Mouse (Mus musculus) spleen, postnatal 10 days (tissue): ENCODE measurements around the gene Mef2a.

ENCODE experiments used
- DNase-seq, 2 experiments: peaks; one replicate each; pipeline ENCODE4 v3.0.0; 2021 to 2022; ENCODE audit warnings: low spot score in 2 of 2

The Mef2a gene

DNA sequence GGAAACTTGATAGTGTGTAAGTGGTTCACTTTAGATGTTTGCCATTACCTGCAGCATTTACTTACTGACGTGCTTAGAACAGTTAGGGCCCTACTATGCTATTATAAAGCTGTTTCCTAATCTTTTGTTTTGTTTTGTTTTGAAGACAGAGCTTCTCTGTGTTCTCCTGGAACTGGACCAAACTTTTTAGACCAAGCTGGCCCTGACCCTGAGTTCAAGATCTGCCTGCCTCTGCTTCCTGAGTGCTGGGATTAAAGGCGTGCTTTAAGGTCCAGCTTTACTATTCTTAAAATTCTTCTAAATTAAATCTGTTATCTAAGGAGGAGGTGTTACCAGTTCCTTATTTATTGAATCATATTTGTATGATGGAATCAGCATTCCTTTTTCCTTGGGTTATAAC is 126.6 kb downstream of the Mef2a start:
- no peak for DNase-seq

DNA sequence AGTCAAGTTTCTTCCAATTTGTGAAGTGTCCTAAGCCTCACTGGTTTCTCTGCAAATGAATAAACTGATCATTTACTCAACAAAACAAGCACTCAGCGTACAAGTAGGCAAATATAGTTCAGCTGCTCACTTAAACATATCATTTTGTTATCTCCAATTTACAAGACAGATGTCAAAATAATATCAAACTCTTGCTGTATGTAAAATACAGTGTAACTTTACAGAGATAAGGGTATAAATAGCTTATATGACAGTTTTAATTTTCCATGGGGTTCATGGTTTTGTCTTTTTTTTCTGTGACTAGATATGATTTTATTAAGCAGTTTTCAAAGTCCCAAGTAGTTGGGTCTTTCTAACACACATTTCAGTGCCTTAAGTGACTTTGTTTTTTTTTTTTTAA is 127.4 kb downstream of the Mef2a start:
- DNase-seq: no peak

DNA sequence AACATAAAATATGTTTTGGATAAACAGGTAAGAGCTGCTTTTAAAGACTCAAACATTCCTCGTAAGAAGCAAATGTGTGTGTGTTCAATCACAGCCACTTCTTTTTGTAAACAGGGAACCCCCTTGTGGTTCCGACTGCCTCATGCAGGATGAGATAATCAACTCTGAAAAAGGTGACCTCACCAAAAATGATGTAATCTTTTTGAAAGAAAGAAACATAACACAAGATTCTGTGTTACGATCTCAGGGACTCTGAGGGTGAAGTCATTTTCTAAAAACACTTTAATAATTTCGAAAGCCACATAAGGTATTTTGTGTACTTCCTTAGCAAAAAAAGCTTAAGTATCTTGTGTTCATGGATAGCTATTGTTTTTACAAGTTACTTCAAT is 128.8 kb downstream of the Mef2a start:
- no peak for DNase-seq

DNA sequence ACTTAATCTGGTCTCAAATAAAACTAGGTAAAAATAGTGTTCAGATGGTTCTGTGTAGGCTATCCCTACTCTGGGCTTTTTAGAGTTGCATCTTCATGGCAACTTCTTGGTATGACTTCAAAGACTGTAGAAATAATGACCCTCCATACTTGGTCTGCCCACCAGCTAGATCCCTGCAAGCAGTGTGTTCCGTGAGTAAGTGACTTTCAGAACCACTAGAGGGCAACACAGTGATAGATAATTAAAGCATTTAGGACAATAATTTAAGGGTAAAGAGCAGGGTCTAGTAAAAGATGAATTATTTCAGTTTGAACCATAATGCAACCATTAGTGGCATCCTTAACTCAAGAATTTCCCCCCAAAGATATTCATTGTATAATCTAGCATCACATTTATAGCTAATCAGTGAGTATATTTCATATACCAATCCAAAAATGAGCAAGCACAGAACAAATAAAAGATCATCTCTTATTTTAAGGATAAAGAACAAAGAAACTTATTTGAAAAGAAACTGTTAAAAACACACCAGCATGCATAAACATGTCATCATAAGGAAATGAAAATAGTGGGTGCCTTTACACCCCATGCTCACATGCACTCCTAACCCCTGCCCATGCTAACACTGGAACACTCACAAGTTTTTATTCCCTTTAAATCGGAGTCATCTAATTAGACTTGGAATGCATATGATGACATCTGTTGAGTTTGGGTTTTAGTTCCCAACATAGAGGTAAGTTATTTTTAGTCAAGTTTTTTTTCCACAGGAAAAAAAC is 129.4 kb downstream of the Mef2a start:
- DNase-seq: no peak

DNA sequence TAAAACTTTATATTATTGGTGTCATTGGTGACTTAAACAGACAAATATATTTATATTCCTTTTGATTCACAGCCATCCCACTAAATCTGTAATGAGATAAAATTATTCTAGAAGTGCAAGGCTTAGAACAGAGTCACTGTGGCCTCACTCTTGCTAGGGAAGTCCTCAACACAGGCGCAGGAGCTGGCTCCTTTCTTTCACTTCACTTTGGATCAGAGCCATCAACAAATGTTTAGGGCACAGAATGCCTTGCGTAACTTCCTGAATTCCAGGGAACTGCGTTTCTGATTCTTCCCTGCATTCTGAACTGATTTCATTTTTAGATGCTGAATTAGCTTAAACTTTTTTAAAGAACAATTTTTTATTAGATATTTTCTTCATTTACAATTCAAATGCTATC is 130.7 kb downstream of the Mef2a start:
- no peak for DNase-seq

DNA sequence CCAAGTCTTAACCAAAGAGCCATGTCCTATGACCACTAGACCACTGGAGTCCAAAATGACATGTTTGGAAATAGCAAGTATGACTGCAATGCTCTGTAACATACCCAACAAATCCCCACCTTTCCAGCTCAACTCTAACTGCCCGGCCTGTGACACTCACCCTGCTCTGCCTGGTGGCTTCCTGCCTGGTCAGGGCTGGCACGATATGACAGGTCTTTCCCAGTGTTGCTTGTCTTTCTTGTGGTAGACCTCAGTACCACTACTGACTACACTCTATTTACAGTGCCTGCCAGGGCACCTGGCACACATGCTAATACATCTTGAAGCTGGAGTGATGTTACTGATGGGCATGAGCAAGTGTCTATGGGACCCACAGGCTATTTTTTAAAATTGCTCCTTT is 134.9 kb downstream of the Mef2a start:
- no peak for DNase-seq

DNA sequence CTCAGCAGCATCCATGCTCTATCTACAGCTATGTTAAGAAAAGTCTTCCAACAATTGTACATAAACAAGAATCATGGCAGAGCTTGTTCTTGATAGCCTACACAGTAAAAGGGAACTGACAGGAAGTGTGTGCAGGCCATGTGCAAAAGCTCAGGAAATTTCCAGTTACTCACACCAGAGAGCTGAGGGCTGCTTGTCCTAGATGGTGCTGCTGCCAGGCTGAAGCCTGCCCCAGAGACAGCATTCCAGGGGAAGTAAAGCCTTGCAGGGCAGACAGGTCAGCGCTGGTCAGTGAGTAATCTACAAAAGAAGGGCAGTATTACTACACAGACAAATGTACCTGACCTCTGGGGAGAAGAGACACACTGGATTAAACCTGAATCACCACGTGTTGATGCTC is 136.3 kb downstream of the Mef2a start:
- DNase-seq: no peak

DNA sequence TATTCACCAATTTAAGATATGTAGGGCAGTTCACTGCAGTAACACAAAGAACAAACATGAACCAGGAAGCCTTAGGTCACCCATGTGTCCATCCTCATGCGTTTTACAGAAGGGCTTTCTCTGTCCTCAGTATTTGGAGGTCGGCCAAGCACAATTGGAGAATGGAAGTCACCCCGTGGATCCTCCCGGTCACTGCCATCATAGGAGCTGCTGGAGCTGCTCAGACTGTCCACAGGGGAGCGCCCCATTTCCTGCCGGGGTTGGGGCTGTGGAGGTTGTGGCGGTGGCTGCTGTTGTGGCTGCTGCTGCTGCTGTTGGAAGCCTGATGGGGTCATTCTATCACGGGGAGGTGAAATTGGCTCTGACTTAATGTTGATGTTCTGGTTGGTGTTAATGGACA is 137.9 kb downstream of the Mef2a start:
- no peak for DNase-seq

DNA sequence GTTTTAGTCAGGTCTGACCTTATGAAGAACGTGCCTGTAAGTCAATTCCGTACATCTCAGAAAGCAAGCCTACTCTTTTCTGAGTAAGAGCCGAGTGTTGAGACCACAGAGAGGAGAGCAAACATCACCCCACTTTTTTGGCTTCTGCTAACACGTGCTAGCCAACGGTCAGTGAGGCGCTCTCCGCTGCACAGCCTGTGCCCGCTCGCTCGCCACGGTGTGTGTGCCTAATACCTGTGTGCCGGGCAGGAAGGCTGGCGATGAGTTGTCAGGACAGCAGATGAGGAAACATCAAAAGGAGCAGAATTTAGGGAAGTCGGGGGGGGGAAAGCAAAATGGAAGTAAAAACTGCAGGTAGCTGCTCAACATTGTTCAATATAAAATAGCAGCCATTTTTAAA is 140.2 kb downstream of the Mef2a start:
- DNase-seq: no peak

DNA sequence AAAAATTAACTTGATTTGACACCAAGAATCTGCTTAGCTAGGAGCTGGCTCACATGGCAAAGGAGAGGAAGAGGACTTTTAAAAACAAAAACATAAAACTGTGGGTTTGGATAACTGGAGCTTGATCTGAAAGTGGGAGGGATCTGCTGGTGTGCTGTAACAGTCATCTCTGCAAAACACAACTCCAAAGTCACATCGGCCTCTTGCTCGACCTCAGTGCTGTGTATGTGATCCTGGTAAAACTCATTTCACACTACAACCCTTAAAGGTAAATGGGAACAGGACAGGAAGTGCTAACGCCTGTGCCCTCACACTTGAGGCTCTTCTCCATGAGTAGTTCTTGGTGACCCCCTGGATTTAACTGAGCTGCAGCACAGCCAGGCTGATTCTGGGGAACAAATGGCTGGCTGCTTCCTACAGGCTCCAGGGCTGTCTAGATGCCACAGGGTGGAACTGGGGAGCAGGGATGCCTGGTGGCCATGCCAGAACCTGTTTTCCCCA is 142.0 kb downstream of the Mef2a start:
- peak in 1 of 2 experiments; percentile 6 for DNase-seq

DNA sequence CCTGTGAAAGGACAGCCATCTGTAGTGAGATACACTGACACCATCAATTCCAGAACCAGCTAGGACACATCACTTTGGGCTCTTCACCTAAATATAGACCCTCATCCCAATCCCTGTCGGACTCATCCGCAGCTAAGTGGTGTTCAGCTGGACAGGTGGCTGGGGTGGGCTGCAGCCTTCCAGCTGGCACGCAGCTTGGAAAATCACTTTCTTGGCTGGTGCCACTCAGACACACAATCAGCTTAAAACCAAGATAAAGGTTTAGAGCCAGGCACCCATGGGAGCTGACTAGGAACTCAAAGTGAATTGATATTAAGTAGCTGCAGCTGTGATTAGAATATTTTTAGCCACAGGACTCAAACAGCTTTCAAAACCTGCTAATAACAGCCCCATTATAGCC is 142.4 kb downstream of the Mef2a start:
- peak in 1 of 2 experiments; percentile 3 for DNase-seq

DNA sequence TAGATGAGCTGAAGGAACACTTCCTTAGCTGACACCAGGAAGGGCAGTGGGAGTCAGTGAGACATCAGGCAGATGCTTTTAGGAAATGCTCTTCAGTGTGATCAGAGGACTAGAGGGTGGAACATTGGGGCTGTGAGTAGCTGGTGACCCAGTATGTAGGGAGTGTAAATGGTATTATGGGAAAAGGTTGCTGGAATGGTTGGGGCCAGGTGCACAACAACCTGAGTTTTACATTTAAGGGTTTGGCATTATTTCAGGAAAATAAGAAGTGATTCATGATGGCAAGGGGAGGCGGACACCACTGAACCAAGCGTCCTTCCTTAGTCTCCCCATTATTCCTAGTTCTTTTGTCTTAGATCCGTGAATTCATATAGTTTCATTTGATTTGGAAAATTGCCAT is 143.0 kb downstream of the Mef2a start:
- DNase-seq: peak in 1 of 2 experiments; percentile 5

DNA sequence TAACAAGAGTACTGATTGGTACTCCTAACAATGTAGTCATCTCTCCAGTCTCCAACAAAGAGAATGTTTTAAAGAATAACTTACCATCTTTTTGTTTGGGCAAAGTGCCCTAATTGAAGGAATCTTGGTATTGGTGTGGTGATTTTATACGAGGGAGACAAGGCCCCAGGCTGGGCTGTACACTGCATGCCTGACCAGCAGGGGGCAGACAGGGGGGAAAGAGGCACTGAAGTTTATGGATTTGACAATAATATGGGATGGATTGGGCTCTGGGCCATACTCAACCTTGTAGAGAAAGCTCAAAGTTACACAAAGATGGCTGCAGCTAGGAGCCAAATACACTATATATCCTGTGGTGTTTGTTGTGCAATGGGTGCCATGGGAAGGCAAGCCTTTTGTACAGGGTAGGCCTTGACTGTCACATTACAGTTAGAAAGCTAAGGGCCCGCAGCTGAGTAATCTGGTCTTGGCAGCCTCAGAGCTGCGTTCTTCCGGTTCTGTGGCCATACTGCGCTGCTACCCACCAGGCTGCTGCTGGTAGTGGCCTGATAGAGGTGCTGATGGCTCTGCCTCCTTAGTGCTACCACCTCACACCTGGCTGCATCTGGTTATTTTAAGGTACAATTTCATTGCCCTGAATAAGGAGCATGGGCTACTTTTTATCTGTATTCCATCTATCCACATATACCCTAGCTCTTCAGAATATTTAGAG is 143.6 kb downstream of the Mef2a start:
- DNase-seq: peak; percentile 22 to 61

DNA sequence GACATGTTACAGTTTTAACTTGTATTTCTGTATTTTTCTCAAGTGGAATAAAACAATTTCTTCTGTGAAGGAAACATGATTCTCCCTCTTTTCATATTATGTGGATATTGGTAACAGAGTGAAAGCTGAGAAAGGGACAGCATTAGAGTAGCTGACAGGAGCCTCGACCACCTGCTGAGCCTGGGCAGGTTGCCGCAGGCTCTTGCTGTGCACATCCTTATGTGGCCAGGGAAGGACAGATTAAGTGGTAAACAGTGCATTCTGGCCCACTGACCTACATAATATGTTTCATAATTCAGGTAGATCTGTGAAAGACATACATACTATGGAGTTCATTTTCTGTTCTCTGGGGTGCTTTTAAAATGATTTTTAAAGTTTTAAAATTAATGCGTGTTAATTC is 144.3 kb downstream of the Mef2a start:
- DNase-seq: no peak

DNA sequence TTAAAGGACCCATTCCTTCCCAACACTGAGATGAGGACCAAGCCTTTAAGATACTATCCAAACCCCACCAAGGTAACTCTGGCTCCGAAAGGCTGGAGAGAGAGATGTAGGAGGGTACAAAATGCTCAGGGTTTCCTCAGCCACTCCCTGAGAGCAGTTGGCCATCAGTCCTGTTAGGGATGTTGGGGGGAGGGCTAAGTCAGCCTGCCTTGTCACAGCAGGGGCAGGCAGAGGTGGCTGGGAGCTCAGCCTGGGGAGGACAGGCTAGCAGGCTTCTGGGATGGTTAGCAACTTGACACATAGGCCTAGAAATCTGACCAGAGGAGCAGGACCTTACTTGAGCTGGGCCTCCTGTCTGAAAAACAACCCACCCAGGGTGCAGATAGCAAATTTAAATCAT is 145.1 kb downstream of the Mef2a start:
- DNase-seq: no peak

DNA sequence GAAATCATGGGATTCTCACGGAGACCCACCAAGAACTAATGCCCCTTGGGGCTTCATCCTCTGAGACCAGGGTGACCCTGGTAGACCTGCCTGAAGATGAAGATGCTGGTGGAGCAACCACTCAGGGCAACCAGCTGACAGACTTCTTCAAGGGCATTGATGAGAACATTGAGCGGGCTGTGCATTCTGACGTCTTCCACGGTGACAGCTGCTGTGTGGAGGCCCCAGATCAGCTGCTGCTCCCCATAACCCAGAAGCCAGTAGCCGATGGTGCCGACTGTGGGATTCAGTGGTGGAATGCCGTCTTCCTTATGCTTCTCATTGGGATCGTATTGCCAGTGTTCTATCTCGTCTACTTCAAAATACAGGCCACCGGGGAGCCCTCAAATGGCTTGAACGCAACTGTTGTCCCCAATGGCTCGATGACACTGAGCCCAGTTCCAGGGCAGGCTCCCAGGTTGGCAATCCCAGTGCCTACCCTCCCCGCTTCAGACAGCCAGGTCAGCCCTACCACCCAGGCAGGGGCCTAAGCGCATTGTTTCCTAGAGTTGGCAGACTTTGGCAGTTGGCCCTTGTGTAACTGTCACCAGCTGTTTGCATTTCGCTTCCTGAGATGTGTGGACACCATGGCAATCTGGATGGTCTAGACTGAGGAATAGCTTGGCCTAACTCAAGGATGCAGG is 146.6 kb downstream of the Mef2a start:
- DNase-seq: no peak

DNA sequence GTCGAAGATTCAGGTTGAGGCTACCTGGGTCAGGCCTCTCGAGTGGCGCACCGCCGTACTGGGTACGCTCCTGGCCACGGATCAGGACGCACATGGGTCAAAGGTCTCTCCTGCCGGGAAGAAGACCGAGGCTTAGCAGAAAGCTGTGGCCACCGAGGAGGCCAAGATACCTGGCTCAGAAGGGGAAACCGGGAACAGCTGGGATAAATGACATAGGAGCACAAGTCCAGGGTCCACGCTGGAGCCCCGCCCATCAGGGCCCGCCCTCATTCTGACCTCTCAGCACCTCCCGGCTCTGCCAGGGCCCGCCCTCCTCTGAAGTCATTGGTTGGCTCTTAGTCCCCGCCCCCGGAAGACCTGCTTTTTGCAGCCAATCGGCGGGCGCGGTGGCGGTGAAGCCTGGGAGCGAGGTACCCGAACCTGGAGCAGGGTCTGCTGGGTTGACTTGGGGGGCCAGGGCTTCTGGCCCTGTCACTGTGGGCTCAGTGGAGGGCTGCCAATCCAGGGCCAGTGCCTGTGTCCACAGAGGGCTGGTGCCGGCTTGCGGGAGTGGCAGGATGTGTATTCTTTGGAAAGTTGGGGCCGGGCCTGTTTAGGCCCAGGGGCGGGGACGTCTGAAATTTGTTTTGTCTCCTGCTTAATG is 150.3 kb downstream of the Mef2a start, which contains the start of gene Lysmd4:
Gene Lysmd4 (plus strand): TSS at position 325 of the 643 bp plus-strand sequence.
- DNase-seq: peak; percentile 92 to 98

DNA sequence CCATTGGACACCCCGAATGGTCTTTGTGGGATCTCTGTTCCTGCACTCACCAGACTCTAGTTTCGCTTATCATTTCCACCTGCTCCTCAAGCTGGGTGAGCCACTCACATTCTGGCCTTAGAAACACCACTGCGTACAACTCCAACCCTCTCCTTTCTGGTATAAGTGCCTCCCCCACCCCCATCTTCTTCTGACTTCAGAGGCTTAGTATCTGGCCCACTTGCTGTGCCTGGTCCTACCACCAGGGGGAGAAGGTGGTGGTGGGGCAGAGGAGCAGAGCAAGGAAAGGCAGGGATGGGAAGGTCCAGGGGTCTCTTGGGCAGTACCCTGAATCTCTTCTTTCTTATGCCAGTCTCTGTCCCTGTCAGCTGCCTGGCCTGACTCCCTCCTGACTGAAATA is 155.6 kb downstream of the Mef2a start:
- peak; percentile 62 to 84 for DNase-seq

DNA sequence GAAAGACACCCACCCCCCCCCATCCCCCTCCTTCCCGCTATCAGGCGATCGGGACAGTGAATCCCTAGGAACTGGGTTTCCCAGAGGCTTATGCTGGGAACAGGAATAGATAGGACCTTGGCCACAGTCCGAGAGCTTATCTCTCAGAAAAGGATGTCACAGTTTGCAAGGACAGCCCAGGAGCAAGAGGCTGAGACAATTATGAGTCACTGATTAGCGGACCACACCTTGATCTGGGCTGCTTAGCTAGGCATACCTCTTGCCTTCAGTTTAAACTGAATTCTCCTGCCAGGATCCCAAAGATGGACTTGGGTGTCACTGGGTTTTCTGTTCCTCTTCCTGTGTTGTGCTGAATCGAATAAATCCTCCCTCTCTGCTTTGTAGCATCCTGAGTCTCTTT is 156.3 kb downstream of the Mef2a start:
- no peak for DNase-seq

DNA sequence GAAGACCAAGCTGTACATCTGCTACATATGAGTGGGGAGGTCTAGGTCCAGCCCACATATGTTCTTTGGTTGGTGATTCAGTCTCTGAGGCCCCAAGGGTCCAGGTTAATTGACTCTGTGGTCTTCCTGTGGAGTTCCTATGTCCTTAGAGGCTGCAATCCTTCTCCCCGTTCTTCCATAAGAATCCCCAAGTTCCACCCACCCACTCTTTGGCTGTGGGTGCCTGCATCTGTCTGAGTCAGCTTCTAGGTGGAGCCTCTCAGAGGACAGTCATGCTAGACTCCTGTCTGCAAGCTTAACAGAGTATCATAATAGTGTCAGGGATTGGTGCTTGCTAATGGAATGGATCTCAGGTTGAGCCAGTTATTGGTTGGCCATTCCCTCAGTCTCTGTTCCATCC is 159.1 kb downstream of the Mef2a start:
- DNase-seq: no peak

DNA sequence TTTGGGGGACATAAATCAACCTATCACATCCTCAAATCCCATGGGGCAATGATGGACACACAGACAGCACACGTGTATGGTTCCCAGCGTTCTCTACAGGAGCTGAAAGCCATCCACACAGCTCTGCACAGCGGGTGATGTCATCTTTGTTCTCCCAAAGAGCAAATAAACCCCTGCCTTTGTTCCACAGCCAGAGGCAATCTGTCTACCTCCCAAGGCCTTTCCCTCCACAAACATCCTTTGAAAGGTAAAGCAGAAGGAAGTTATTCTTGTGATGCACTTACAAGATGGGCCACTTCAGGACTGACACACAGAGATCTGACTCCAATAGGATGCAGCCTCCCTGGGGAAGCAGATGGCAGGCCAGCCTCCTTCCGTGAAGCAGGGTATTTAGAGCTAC is 160.7 kb downstream of the Mef2a start:
- no peak for DNase-seq

DNA sequence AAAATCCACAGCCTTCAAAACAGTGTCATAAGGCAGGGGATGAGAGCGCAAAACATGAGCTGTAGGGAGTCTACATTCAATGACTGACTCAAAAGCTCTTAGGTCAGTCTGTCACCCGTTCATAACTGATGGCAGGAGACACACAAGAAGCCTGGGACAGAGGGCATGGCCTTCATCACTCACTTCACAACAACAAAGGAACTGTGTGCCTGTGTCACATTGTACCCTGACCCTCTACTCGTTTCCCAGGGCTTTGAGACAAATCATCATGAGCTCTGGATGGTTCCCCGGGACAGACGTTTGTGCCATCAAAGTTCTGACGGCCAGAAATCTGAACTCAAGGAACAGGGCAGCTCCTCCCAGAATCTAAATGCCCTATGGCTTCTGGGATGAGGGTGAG is 161.3 kb downstream of the Mef2a start:
- no peak for DNase-seq
